Mouse (Mus musculus): Measurements from ENCODE around the gene Plekhg4.

Gene Plekhg4

GRCm38 (mm10) chr8:105408331-105408730, 35.3 kb downstream of the Plekhg4 start:
- TF ChIP-seq GATA4 (IDR thresholded peaks at IDR 0.05; ENCODE audit: insufficient replicate concordance, low read length): no peak

DNA sequence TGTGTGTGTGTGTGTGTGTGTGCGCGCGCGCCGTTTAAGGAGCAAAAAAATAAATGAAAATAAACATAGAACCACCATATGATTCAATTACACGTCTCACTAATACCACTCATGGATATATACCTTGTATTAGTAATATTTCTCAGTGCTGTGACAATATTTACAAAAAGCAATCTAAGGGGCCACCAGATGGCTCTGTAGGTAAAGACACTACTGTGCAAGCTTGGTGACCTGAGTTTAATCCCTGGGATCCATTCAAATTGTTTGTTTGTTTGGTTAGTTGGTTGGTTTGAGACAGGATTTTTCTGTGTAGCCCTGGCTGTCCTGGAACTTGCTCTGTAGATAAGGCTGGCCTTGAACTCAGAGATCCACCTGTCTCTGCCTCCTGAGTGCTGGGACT, 36.9 kb downstream of the Plekhg4 start:
- TF ChIP-seq GATA4 (IDR thresholded peaks at IDR 0.05; ENCODE audit: insufficient replicate concordance, low read length): no peak

DNA sequence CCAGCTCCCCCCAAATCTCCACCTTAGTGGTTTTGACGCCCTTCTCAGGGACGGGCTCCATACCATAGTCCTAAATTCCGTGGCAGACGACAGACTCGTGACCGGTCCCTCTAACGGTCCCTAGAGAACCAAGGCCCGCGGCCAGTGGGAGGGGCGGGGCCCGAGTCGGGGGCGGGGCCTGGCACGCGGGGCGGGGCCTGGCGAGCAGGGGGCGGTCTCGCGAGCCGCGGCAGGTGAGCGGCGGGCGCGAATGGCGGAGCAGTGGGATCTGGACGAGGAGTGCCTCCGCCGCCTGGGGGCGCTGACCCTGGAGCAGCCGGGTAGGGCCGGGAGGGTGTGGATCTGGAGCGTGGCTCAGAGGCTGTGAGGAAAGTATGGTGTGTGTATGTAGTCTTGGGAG, 40.3 kb downstream of the Plekhg4 start, which contains the start of the genes Kctd19 and Lrrc36:
Kctd19 (minus strand) TSS at position 112 of the 400 bp plus-strand sequence.
Lrrc36 (plus strand) TSS at position 181 of the 400 bp plus-strand sequence.
- no peak for TF ChIP-seq GATA4 (IDR thresholded peaks at IDR 0.05; ENCODE audit: insufficient replicate concordance, low read length)

DNA sequence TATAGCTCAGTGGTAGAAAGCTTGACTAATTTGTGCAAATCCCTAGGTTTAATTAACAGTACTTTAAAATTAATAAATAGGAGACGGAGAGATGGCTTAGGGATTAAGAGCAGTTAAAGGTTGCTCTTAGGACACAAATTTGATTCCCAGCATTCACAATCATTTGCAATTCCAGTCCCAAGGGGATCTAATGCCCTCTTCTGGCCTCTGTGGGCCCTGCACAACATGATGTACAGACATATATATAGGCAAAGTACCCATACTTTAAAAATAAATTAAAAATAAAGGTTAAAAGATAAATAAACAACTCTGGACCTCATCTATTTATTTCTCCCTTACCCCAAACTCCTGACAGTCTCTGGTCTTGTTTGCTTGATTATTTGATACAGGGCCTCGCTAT, 45.9 kb downstream of the Plekhg4 start:
- TF ChIP-seq GATA4 (IDR thresholded peaks at IDR 0.05; ENCODE audit: insufficient replicate concordance, low read length): no peak

DNA sequence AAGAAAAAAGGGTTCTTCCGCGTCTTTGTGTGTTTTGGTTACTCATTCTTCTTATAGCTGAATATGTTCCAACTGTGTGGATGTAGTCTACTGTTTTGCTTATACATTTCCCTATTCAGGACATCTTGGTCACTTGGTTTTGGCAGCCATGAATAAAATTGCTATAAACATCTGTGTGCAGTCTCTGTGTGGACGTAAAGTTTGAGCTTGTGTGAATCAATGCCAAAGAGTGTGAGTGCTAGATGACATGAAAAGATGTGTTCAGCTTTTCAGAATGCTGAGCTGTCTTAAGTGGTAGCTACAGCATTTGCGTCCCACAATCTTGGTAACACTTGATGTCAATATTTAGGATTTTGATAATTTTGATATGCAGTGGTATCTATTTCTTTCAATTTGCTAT, 46.7 kb downstream of the Plekhg4 start:
- no peak for TF ChIP-seq GATA4 (IDR thresholded peaks at IDR 0.05; ENCODE audit: insufficient replicate concordance, low read length)

GRCm38 (mm10) chr8:105422006-105422405, 48.9 kb downstream of the Plekhg4 start:
- TF ChIP-seq GATA4 (IDR thresholded peaks at IDR 0.05; ENCODE audit: insufficient replicate concordance, low read length): no peak

GRCm38 (mm10) chr8:105426878-105427277, 53.8 kb downstream of the Plekhg4 start:
- no peak for TF ChIP-seq GATA4 (IDR thresholded peaks at IDR 0.05; ENCODE audit: insufficient replicate concordance, low read length)

GRCm38 (mm10) chr8:105431743-105432515, 58.9 kb downstream of the Plekhg4 start:
- TF ChIP-seq GATA4 (IDR thresholded peaks at IDR 0.05; ENCODE audit: insufficient replicate concordance, low read length): no peak
